Mouse (Mus musculus): ENCODE results near the gene Stk24. TPM values are rescaled to one million over a fixed set of nuclear protein-coding genes. Genes with fewer than 3 reads are reported as not detected.

The Stk24 gene
- total and polyA plus RNA-seq, 3 experiments: 62.5 to 79.3 TPM; not detected in 1

GRCm38 (mm10) chr14:121256896-121257295 is 122.9 kb downstream of the Stk24 start:
- no peak for DNase-seq (ENCODE audit: low read depth, low spot score)
- Histone ChIP-seq H3K9me3 (replicated peaks; ENCODE audit: insufficient read depth, low read length) (no peaks in the 10 kb centered on the region), H3K36me3 (ENCODE audit: control insufficient read depth in 1 of 2, insufficient read depth in 2 of 2, low read length in 2 of 2) (no peaks in the 10 kb centered on the region), H3K27me3 (ENCODE audit: control insufficient read depth in 1 of 2, insufficient read depth in 2 of 2, low read length in 2 of 2) (no peaks in the 10 kb centered on the region), H3K79me2 (ENCODE audit: control insufficient read depth, insufficient read depth, low read length, poor library complexity) (no peaks in the 10 kb centered on the region), H3K27ac (ENCODE audit: control insufficient read depth, low read depth, low read length) (no peak overlapping the region), H3K4me3 (ENCODE audit: control insufficient read depth in 1 of 2, insufficient read depth in 1 of 2, low read depth in 2 of 2, low read length in 2 of 2) (no peak overlapping the region), H3K9ac (ENCODE audit: control insufficient read depth, low read depth, low read length, poor library complexity, severe bottlenecking) (no peak overlapping the region), H3K4me1 (ENCODE audit: control insufficient read depth in 1 of 2, insufficient read depth in 2 of 2, low read length in 2 of 2) (no peaks in the 10 kb centered on the region)
- TF ChIP-seq BHLHE40 (IDR thresholded peaks at IDR 0.05; ENCODE audit: borderline replicate concordance, low read depth, low read length): no peak
- no peak for TF ChIP-seq NRF1 (IDR thresholded peaks at IDR 0.05; ENCODE audit: insufficient read depth, low read depth, low read length, poor library complexity, severe bottlenecking)
- no peak for TF ChIP-seq NELFE (IDR thresholded peaks at IDR 0.05; ENCODE audit: low read depth, low read length)
- TF ChIP-seq POLR2AphosphoS2 (IDR thresholded peaks at IDR 0.05; ENCODE audit: low read length): no peak
- no peak for TF ChIP-seq EP300 (IDR thresholded peaks at IDR 0.05; ENCODE audit: low read depth in 1 of 2, low read length in 2 of 2)
- TF ChIP-seq POLR2A (IDR thresholded peaks at IDR 0.05; ENCODE audit: control insufficient read depth in 1 of 2, insufficient read depth in 1 of 2, low read depth in 1 of 2, low read length in 2 of 2, poor library complexity in 1 of 2): no peak
- no peak for TF ChIP-seq ZKSCAN1 (IDR thresholded peaks at IDR 0.05; ENCODE audit: low read depth, low read length)
- TF ChIP-seq CHD2 (IDR thresholded peaks at IDR 0.05; ENCODE audit: low read length): no peak
- TF ChIP-seq ZMIZ1 (IDR thresholded peaks at IDR 0.05; ENCODE audit: low read depth, low read length): no peak

- H3K9me3 ChIP-seq (replicated peaks; ENCODE audit: insufficient read depth, low read length): no peaks in the 10 kb centered on the region
- H3K79me2 ChIP-seq (ENCODE audit: control insufficient read depth, insufficient read depth, low read length, poor library complexity): no peaks in the 10 kb centered on the region
- no peaks in the 10 kb centered on the region for H3K4me1 ChIP-seq (ENCODE audit: control insufficient read depth in 1 of 2, insufficient read depth in 2 of 2, low read length in 2 of 2)
- no peak overlapping the region for H3K4me3 ChIP-seq (ENCODE audit: control insufficient read depth in 1 of 2, insufficient read depth in 1 of 2, low read depth in 2 of 2, low read length in 2 of 2)
- no peak overlapping the region for H3K27ac ChIP-seq (ENCODE audit: control insufficient read depth, low read depth, low read length)
- no peak for DNase-seq (ENCODE audit: low read depth, low spot score)
- no peaks in the 10 kb centered on the region for H3K27me3 ChIP-seq (ENCODE audit: control insufficient read depth in 1 of 2, insufficient read depth in 2 of 2, low read length in 2 of 2)
- no peak for TF ChIP-seq MEF2A (IDR thresholded peaks at IDR 0.05; ENCODE audit: extremely low read depth, insufficient replicate concordance, low read depth, low read length, poor library complexity, severe bottlenecking)
- no peak for TF ChIP-seq USF2 (IDR thresholded peaks at IDR 0.05; ENCODE audit: borderline replicate concordance in 1 of 2, insufficient read depth in 1 of 2, low read depth in 1 of 2, low read length in 2 of 2)
- TF ChIP-seq ZC3H11A (IDR thresholded peaks at IDR 0.05; ENCODE audit: low read depth, low read length): no peak
- no peak for TF ChIP-seq TAL1 (IDR thresholded peaks at IDR 0.05; ENCODE audit: low read length)
- TF ChIP-seq MYC (IDR thresholded peaks at IDR 0.05; ENCODE audit: low read depth, low read length): no peak
- TF ChIP-seq GATA1 (IDR thresholded peaks at IDR 0.05; ENCODE audit: low read depth, low read length): no peak
- TF ChIP-seq USF1 (IDR thresholded peaks at IDR 0.05; ENCODE audit: low read depth, low read length): no peak
- TF ChIP-seq POLR2AphosphoS2 (IDR thresholded peaks at IDR 0.05; ENCODE audit: low read length): no peak
- no peak for TF ChIP-seq MAZ (IDR thresholded peaks at IDR 0.05; ENCODE audit: low read depth, low read length)
- TF ChIP-seq MXI1 (IDR thresholded peaks at IDR 0.05; ENCODE audit: low read depth, low read length): no peak
- TF ChIP-seq E2F4 (IDR thresholded peaks at IDR 0.05; ENCODE audit: borderline replicate concordance, low read depth, low read length): no peak
- no peak for TF ChIP-seq SMC3 (IDR thresholded peaks at IDR 0.05; ENCODE audit: low read depth, low read length)
- TF ChIP-seq NRF1 (IDR thresholded peaks at IDR 0.05; ENCODE audit: insufficient read depth, low read depth, low read length, poor library complexity, severe bottlenecking): no peak
- no peak for TF ChIP-seq CTCF (IDR thresholded peaks at IDR 0.05 in 2 of 3, conservative IDR thresholded peaks at IDR 0.05 in 1 of 3; ENCODE audit: control insufficient read depth in 1 of 3, insufficient read depth in 1 of 3, low read depth in 2 of 3, low read length in 3 of 3, poor library complexity in 1 of 3, severe bottlenecking in 1 of 3)
- no peak for TF ChIP-seq RCOR1 (IDR thresholded peaks at IDR 0.05; ENCODE audit: low read depth, low read length)
- no peak for TF ChIP-seq CHD2 (IDR thresholded peaks at IDR 0.05; ENCODE audit: low read length)
- TF ChIP-seq KAT2A (conservative IDR thresholded peaks at IDR 0.05; ENCODE audit: low read depth, low read length): no peak
- no peak for TF ChIP-seq ELF1 (IDR thresholded peaks at IDR 0.05; ENCODE audit: low read depth, low read length)
- TF ChIP-seq POLR2A (IDR thresholded peaks at IDR 0.05; ENCODE audit: control insufficient read depth in 1 of 2, insufficient read depth in 1 of 2, low read depth in 1 of 2, low read length in 2 of 2, poor library complexity in 1 of 2): no peak
- H3K36me3 ChIP-seq (ENCODE audit: control insufficient read depth in 1 of 2, insufficient read depth in 2 of 2, low read length in 2 of 2): no peaks in the 10 kb centered on the region
- no peak overlapping the region for H3K9ac ChIP-seq (ENCODE audit: control insufficient read depth, low read depth, low read length, poor library complexity, severe bottlenecking)
These were observed 124.3 kb downstream of the Stk24 start for GRCm38 (mm10) chr14:121255469-121255868.
